In the genomic region with DNA sequence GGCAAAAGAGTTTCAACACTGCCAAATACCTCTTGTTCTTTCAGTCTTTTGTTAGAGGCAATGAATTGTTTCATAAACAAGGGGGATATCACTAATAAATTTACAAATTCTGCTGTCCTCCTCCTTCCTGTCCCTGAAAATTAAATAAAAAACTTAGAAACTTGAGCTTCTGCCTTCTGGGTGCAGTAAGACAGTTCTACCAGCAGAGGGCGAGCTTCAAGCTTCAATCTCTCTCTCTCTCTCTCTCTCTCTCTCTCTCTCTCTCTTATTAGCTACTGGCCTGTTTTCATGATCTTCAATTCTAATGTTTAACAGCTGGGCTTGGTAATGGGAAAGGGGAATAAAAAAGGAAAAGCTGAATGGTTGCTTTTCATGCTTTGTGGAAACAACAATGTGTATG, we compare ENCODE assay signal across 8 mouse cellular contexts.
DNase-seq lines count a peak whose midpoint lies in the region; TF ChIP-seq lines count a peak whose summit lies in the region.

No protein-coding gene starts in this region.

- no peaks in the 10 kb centered on the region for H3K4me1 ChIP-seq in kidney, adult 2 months (ENCODE audit: control insufficient read depth, insufficient read depth, low read length)

- no peak overlapping the region for H3K4me3 ChIP-seq in kidney, adult 2 months (ENCODE audit: insufficient read depth, low read depth, low read length)

- TF ChIP-seq CTCF in kidney, adult 2 months (conservative IDR thresholded peaks at IDR 0.05; ENCODE audit: insufficient read depth, insufficient read length, low read depth, low read length), result 0 out of 2 replicates have a peak, but pooled peaks have one; percentile 7

- no peak for TF ChIP-seq POLR2A in kidney, adult 2 months (IDR thresholded peaks at IDR 0.05; ENCODE audit: low read depth, low read length)

- H3K36me3 ChIP-seq in kidney, adult 2 months (ENCODE audit: control insufficient read depth, insufficient read depth, low read length), result no peaks in the 10 kb centered on the region

- DNase-seq in kidney, adult 2 months, result peak; percentile 8
- no peak for DNase-seq in kidney, adult 18-20 months
- peak; percentile 17 for DNase-seq in urinary bladder, postnatal 14 days (ENCODE audit: low spot score)
- no peak for DNase-seq in urinary bladder, postnatal 4 days (ENCODE audit: low spot score in 2 of 2)
- peak; percentile 64 to 67 for DNase-seq in cerebellum, postnatal 36 days
- DNase-seq in lung, postnatal 14 days, result peak; percentile 31
- DNase-seq in spleen, adult 18-20 months, result no peak
- no peak for DNase-seq in heart, adult 9 months (ENCODE audit: low spot score in 2 of 2)

- WGBS in kidney, adult 2 months, result 0% methylated on average over 1 of the region's 1 CpGs

- no peak overlapping the region for H3K27ac ChIP-seq in kidney, adult 2 months (ENCODE audit: insufficient read depth, low read depth, low read length)

- H3K27me3 ChIP-seq in kidney, adult 2 months (replicated peaks; ENCODE audit: control insufficient read depth, insufficient read depth, low read length), result no peaks in the 10 kb centered on the region; the same call in 1 of the 2 replicates

Comparison
In these comparisons a context has a peak if more than half of its experiments do, and no peak if none do; other contexts are left out.
1. DNase-seq: peak in kidney, adult 2 months (single experiment), urinary bladder, postnatal 14 days (single experiment), cerebellum, postnatal 36 days (2 of 2) and lung, postnatal 14 days (single experiment); none in kidney, adult 18-20 months (single experiment), urinary bladder, postnatal 4 days (0 of 2), spleen, adult 18-20 months (0 of 2) and heart, adult 9 months (0 of 2).